Mouse (Mus musculus): ENCODE results near the gene Akap1. TPM values are rescaled to one million over a fixed set of nuclear protein-coding genes. Genes with fewer than 3 reads are reported as not detected.

Akap1 gene
- polyA plus RNA-seq (2012; rRNA removed; ENCODE audit: low replicate concordance): 21.7 and 31.1 TPM in 2 replicates

GRCm38 (mm10) chr11:88864458-88865197, at the start of gene Akap1:
Gene Akap1 (minus strand): TSS chr11:88864586.

Other genes starting within 250 kb of the Akap1 start
- 7.1 and 14.3 TPM in 2 replicates for gene Msi2, start 146.1 kb downstream of the Akap1 start, polyA plus RNA-seq (2012; rRNA removed; ENCODE audit: low replicate concordance)
- 19.3 and 21.3 TPM in 2 replicates for gene Scpep1, start 90.9 kb upstream of the Akap1 start, polyA plus RNA-seq (2012; rRNA removed; ENCODE audit: low replicate concordance)
- 0.49 TPM in 1 of 2 replicates, not detected in the other for gene Elobl, start 102.3 kb upstream of the Akap1 start, polyA plus RNA-seq (2012; rRNA removed; ENCODE audit: low replicate concordance)
- 1.2 and 2.3 TPM in 2 replicates for gene Coil, start 105.7 kb upstream of the Akap1 start, polyA plus RNA-seq (2012; rRNA removed; ENCODE audit: low replicate concordance)
- gene Trim25, start 134.8 kb upstream of the Akap1 start, polyA plus RNA-seq (2012; rRNA removed; ENCODE audit: low replicate concordance): 47.8 and 53.9 TPM in 2 replicates
- 1.0 and 2.2 TPM in 2 replicates for gene Dgke, start 202.3 kb upstream of the Akap1 start, polyA plus RNA-seq (2012; rRNA removed; ENCODE audit: low replicate concordance)
- gene Gm525, start 209.3 kb upstream of the Akap1 start, polyA plus RNA-seq (2012; rRNA removed; ENCODE audit: low replicate concordance): 0.60 TPM in 1 of 2 replicates, not detected in the other

All from duodenum, adult 2 months (tissue).